Mouse (Mus musculus): ENCODE data around the gene Ccdc124.

GRCm38 (mm10) chr8:70903112-70903511 lies 29.4 kb upstream of the Ccdc124 start:
- no peak for TF ChIP-seq CTCF (IDR thresholded peaks at IDR 0.05; ENCODE audit: control insufficient read depth, insufficient read depth, insufficient read length)
- TF ChIP-seq USF1 (IDR thresholded peaks at IDR 0.05; ENCODE audit: low read depth), result no peak
- no peak for TF ChIP-seq MAX (IDR thresholded peaks at IDR 0.05)
- TF ChIP-seq MYOD1 (IDR thresholded peaks at IDR 0.05; ENCODE audit: control insufficient read depth, insufficient read length, low read depth), result peak; percentile 72
- no peak for TF ChIP-seq MYOG (IDR thresholded peaks at IDR 0.05; ENCODE audit: control insufficient read depth, extremely low read depth, insufficient read length)
